Mouse (Mus musculus): ENCODE data around the gene Mrpl52. TPM values are rescaled to one million over a fixed set of nuclear protein-coding genes. Genes with fewer than 3 reads are reported as not detected.

Gene Mrpl52
- total RNA-seq, 1 experiment: 137 TPM

- H3K27ac ChIP-seq (ENCODE audit: insufficient read depth, low read depth, low read length, poor library complexity, severe bottlenecking): no peak overlapping the region
- no peak for DNase-seq (ENCODE audit: low read depth, low spot score)
These were observed 3.9 kb downstream of the Mrpl52 start for GRCm38 (mm10) chr14:54430406-54431145.

GRCm38 (mm10) chr14:54431334-54432077 lies 4.8 kb downstream of the Mrpl52 start, which contains the start of gene Mmp14:
Mmp14 (plus strand) TSS chr14:54431612.
- Histone ChIP-seq H3K4me3 (ENCODE audit: insufficient read depth in 1 of 2, low read depth in 1 of 2, low read length in 2 of 2, poor library complexity in 1 of 2, severe bottlenecking in 1 of 2) (peak within 1 kb of the TSS; percentile 68 to 69), H3K27ac (ENCODE audit: insufficient read depth, low read depth, low read length, poor library complexity, severe bottlenecking) (no peak within 1 kb of the TSS), H3K4me1 (ENCODE audit: control insufficient read depth in 2 of 2, insufficient read depth in 2 of 2, low read length in 2 of 2, poor library complexity in 1 of 2) (peaks cover 6 to 23% of the 10 kb centered on the region in 2 experiments), H3K9ac (ENCODE audit: insufficient read depth, low read depth, low read length, poor library complexity, severe bottlenecking) (peak within 1 kb of the TSS; percentile 78), H3K36me3 (ENCODE audit: control insufficient read depth, insufficient read depth, low read length, poor library complexity, severe bottlenecking) (peaks cover 7% of the 10 kb centered on the region), H3K9me3 (ENCODE audit: control insufficient read depth, insufficient read depth, low read depth, low read length) (no peaks in the 10 kb centered on the region)
- no peak for DNase-seq (ENCODE audit: low read depth, low spot score)
- in situ Hi-C loops (cut with MboI; ENCODE audit: low sequenced_read_pairs in 2 of 2, unreplicated experiment in 2 of 2): no loop called here
- TF ChIP-seq CHD2 (IDR thresholded peaks at IDR 0.05; ENCODE audit: low read depth, low read length) (no peak), ZC3H11A (IDR thresholded peaks at IDR 0.05; ENCODE audit: borderline replicate concordance, low read depth, low read length) (no peak), HCFC1 (IDR thresholded peaks at IDR 0.05; ENCODE audit: borderline replicate concordance, insufficient read depth, low read length) (no peak), MAFK (IDR thresholded peaks at IDR 0.05; ENCODE audit: insufficient read depth, low read depth, low read length) (no peak)

More at GRCm38 (mm10) chr14:54430406-54431145, 3.9 kb downstream of the Mrpl52 start:
- no peak for TF ChIP-seq ZC3H11A (IDR thresholded peaks at IDR 0.05; ENCODE audit: borderline replicate concordance, low read depth, low read length)
- no peak for TF ChIP-seq MAFK (IDR thresholded peaks at IDR 0.05; ENCODE audit: insufficient read depth, low read depth, low read length)
- TF ChIP-seq HCFC1 (IDR thresholded peaks at IDR 0.05; ENCODE audit: borderline replicate concordance, insufficient read depth, low read length): no peak
- TF ChIP-seq ZNF384 (IDR thresholded peaks at IDR 0.05; ENCODE audit: low read depth, low read length): no peak
- TF ChIP-seq CHD2 (IDR thresholded peaks at IDR 0.05; ENCODE audit: low read depth, low read length): no peak
- Histone ChIP-seq H3K4me3 (ENCODE audit: insufficient read depth in 1 of 2, low read depth in 1 of 2, low read length in 2 of 2, poor library complexity in 1 of 2, severe bottlenecking in 1 of 2) (peak overlapping the region; percentile 68 to 69), H3K9ac (ENCODE audit: insufficient read depth, low read depth, low read length, poor library complexity, severe bottlenecking) (peak overlapping the region; percentile 20; the same call in 1 of the 2 replicates), H3K36me3 (ENCODE audit: control insufficient read depth, insufficient read depth, low read length, poor library complexity, severe bottlenecking) (peaks cover 7% of the 10 kb centered on the region), H3K9me3 (ENCODE audit: control insufficient read depth, insufficient read depth, low read depth, low read length) (no peaks in the 10 kb centered on the region), H3K4me1 (ENCODE audit: control insufficient read depth in 2 of 2, insufficient read depth in 2 of 2, low read length in 2 of 2, poor library complexity in 1 of 2) (peaks cover 6 to 25% of the 10 kb centered on the region in 2 experiments)
- in situ Hi-C loops (cut with MboI; ENCODE audit: low sequenced_read_pairs in 2 of 2, unreplicated experiment in 2 of 2): no loop called here

- H3K9ac ChIP-seq (ENCODE audit: insufficient read depth, low read depth, low read length, poor library complexity, severe bottlenecking): peak overlapping the region; percentile 78
- H3K4me1 ChIP-seq (ENCODE audit: control insufficient read depth in 2 of 2, insufficient read depth in 2 of 2, low read length in 2 of 2, poor library complexity in 1 of 2): peaks cover 6 to 23% of the 10 kb centered on the region in 2 experiments
- no peak for DNase-seq (ENCODE audit: low read depth, low spot score)
- H3K4me3 ChIP-seq (ENCODE audit: insufficient read depth in 1 of 2, low read depth in 1 of 2, low read length in 2 of 2, poor library complexity in 1 of 2, severe bottlenecking in 1 of 2): peak overlapping the region; percentile 68 to 69
- H3K9me3 ChIP-seq (ENCODE audit: control insufficient read depth, insufficient read depth, low read depth, low read length): no peaks in the 10 kb centered on the region
- TF ChIP-seq HCFC1 (IDR thresholded peaks at IDR 0.05; ENCODE audit: borderline replicate concordance, insufficient read depth, low read length): no peak
- TF ChIP-seq ZC3H11A (IDR thresholded peaks at IDR 0.05; ENCODE audit: borderline replicate concordance, low read depth, low read length): no peak
- no peak for TF ChIP-seq CHD2 (IDR thresholded peaks at IDR 0.05; ENCODE audit: low read depth, low read length)
- in situ Hi-C loops (cut with MboI; ENCODE audit: low sequenced_read_pairs in 2 of 2, unreplicated experiment in 2 of 2): no loop called here
- H3K36me3 ChIP-seq (ENCODE audit: control insufficient read depth, insufficient read depth, low read length, poor library complexity, severe bottlenecking): peaks cover 9% of the 10 kb centered on the region
- H3K27ac ChIP-seq (ENCODE audit: insufficient read depth, low read depth, low read length, poor library complexity, severe bottlenecking): no peak overlapping the region
These were observed 5.5 kb downstream of the Mrpl52 start for GRCm38 (mm10) chr14:54432078-54432836.
